Comparison of ENCODE assay signal across 10 mouse cellular contexts in the genomic region with DNA sequence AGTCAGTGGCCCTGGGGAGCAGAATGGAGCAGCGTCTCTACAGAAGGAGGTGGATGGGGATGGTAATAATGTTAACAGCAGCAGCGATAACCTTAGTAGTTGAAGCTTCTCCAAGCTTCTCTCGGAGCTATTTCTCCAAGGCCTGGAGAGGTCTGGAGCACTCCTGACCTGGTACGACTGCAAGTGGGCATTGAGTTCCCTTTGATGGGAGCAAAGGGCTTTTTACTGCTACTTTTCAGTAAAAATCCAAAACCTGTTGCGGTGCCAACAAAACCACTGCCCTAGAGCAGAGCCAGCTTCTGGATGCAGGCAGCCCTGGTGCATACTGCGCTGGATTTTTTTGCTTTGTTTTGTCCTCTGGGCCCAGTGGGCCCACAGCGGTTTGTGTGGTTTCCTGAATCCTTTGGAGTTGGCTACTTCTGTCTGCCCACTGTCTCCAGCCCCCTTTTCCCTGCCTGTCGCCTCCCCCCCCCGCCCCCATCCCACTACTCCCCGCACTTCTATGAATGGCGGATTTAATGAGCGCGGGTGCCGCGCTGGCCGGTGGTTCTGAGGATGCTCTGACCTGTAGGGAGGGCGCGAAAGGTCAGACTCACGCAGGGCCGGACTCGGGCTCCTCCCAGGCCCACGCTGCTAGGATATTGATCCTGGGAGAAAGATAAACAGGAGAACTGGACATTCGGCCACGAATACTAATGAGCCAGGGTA. TPM values are rescaled to one million over a fixed set of nuclear protein-coding genes. Genes with fewer than 3 reads are reported as not detected.
DNase-seq lines count a peak whose midpoint lies in the region; ATAC-seq and TF ChIP-seq lines count a peak whose summit lies in the region.
"Had no signal": no experiment of that assay in that cellular context is flagged by ENCODE, and none has a peak within 500 bp of the region (broad histone marks: within the 10 kb centered on the region; RNA-seq: fewer than 3 reads in every experiment).

No protein-coding gene starts in this region.

- WGBS in forebrain, postnatal 0 days: 18% methylated on average over 23 of the region's 24 CpGs
- WGBS in midbrain, embryonic 11.5 days: under 1% methylated on average over 24 of the region's 24 CpGs

- no peak overlapping the region for H3K4me3 ChIP-seq in forebrain, postnatal 0 days (ENCODE audit: low read depth, low read length)
- peak overlapping the region; percentile 7 for H3K4me3 ChIP-seq in midbrain, embryonic 11.5 days (ENCODE audit: low read depth, low read length)

- H3K4me1 ChIP-seq in forebrain, postnatal 0 days (ENCODE audit: insufficient read depth): no peaks in the 10 kb centered on the region
- H3K4me1 ChIP-seq in midbrain, embryonic 11.5 days (ENCODE audit: control insufficient read depth, insufficient read depth, low read length): peaks cover 15% of the 10 kb centered on the region; the same call in 1 of the 2 replicates

- no peaks in the 10 kb centered on the region for H3K36me3 ChIP-seq in forebrain, postnatal 0 days (ENCODE audit: insufficient read depth)
- no peaks in the 10 kb centered on the region for H3K36me3 ChIP-seq in midbrain, embryonic 11.5 days (ENCODE audit: control insufficient read depth, insufficient read depth, low read length)
- H3K36me3 ChIP-seq: G1E had no signal

- peaks cover 66% of the 10 kb centered on the region for H3K27me3 ChIP-seq in forebrain, postnatal 0 days (ENCODE audit: insufficient read depth, low read length)
- H3K27me3 ChIP-seq in midbrain, embryonic 11.5 days (ENCODE audit: control insufficient read depth, insufficient read depth, low read length): peaks cover 62% of the 10 kb centered on the region

- peak overlapping the region; percentile 40; the same call in 1 of the 2 replicates for H3K27ac ChIP-seq in forebrain, postnatal 0 days (ENCODE audit: low read depth, low read length)
- H3K27ac ChIP-seq in midbrain, embryonic 11.5 days (ENCODE audit: low read depth, low read length): no peak overlapping the region; the same call in 1 of the 2 replicates

- peak overlapping the region; percentile 33 for H3K4me2 ChIP-seq in forebrain, postnatal 0 days (ENCODE audit: low read depth)
- H3K4me2 ChIP-seq in midbrain, embryonic 11.5 days: peak overlapping the region; percentile 38

- no peaks in the 10 kb centered on the region for H3K9me3 ChIP-seq in forebrain, postnatal 0 days (ENCODE audit: low read length)
- no peaks in the 10 kb centered on the region for H3K9me3 ChIP-seq in midbrain, embryonic 11.5 days (ENCODE audit: control insufficient read depth, low read length)
- H3K9me3 ChIP-seq: G1E had no signal

- DNase-seq in brain, adult 2 months (ENCODE audit: low read depth, low spot score): peak; percentile 67
- DNase-seq in cerebellum, postnatal 14 days: peak; percentile 79 to 80
- peak; percentile 17 for DNase-seq in forebrain, postnatal 0 days
- peak; percentile 96 for DNase-seq in midbrain, embryonic 11.5 days (ENCODE audit: low spot score, missing footprints)
- no peak for DNase-seq in right cerebral cortex, adult 2 months (ENCODE audit: low spot score in 2 of 2)
- DNase-seq in adrenal gland, postnatal 14 days: no peak
- DNase-seq in adrenal gland, postnatal 36 days: no peak

- TF ChIP-seq CTCF in forebrain, postnatal 0 days (IDR thresholded peaks at IDR 0.05; ENCODE audit: low read depth): no peak

- peak; percentile 19 for ATAC-seq in forebrain, postnatal 0 days
- ATAC-seq in midbrain, embryonic 11.5 days (ENCODE audit: low FRiP score): peak; percentile 15; the same call in 1 of the 2 replicates
- no peak for ATAC-seq in megakaryocyte, adult 5-6 weeks (ENCODE audit: poor library complexity, severe bottlenecking)

- no peak overlapping the region for H3K9ac ChIP-seq in forebrain, postnatal 0 days
- no peak overlapping the region for H3K9ac ChIP-seq in midbrain, embryonic 11.5 days (ENCODE audit: low read length)

RNA-seq across cellular contexts. Expression of a gene that starts 5.4 kb away (rescaled TPM):
- 0.15 and 1.0 TPM in 2 replicates for total RNA-seq in forebrain, postnatal 0 days (2014; rRNA removed)
- polyA plus RNA-seq in forebrain, postnatal 0 days (2015; fragmentation: Nextera tagmentation; extraction: Ambion mirVana): 0.23 TPM in 1 of 2 replicates, not detected in the other
- polyA plus RNA-seq in midbrain, embryonic 11.5 days (2014; fragmentation: Nextera tagmentation; extraction: Ambion mirVana): 0.41 and 0.45 TPM in 2 replicates
- total RNA-seq in adrenal gland, postnatal 14 days (2021): not detected in 2 replicates
- total RNA-seq in megakaryocyte, adult 5-6 weeks (2015): not detected in 2 replicates
- not detected in 2 replicates for total RNA-seq in megakaryocyte, adult 5-6 weeks (2017)
- total RNA-seq in adrenal gland, postnatal 36 days (2021): not detected
- polyA plus RNA-seq: G1E; small intestine, adult 2 months had no signal

RNA-seq across cellular contexts. Expression of a gene that starts 9.8 kb away (rescaled TPM):
- total RNA-seq in forebrain, postnatal 0 days (2014; rRNA removed): 44.9 and 105 TPM in 2 replicates
- polyA plus RNA-seq in forebrain, postnatal 0 days (2015; fragmentation: Nextera tagmentation; extraction: Ambion mirVana): 9.6 and 16.3 TPM in 2 replicates
- 5.8 and 6.3 TPM in 2 replicates for polyA plus RNA-seq in midbrain, embryonic 11.5 days (2014; fragmentation: Nextera tagmentation; extraction: Ambion mirVana)
- 0.64 TPM in 1 of 2 replicates, not detected in the other for total RNA-seq in adrenal gland, postnatal 14 days (2021)
- total RNA-seq in megakaryocyte, adult 5-6 weeks (2015): not detected in 2 replicates
- not detected in 2 replicates for total RNA-seq in megakaryocyte, adult 5-6 weeks (2017)
- under 1 TPM in 1 of 2 experiments, not detected in 1; 0.13 TPM for total RNA-seq in adrenal gland, postnatal 36 days (2021)
- polyA plus RNA-seq: G1E; small intestine, adult 2 months had no signal

RNA-seq across cellular contexts. Expression of a gene that starts 19.5 kb away (rescaled TPM):
- 13.9 and 22.8 TPM in 2 replicates for total RNA-seq in forebrain, postnatal 0 days (2014; rRNA removed)
- polyA plus RNA-seq in forebrain, postnatal 0 days (2015; fragmentation: Nextera tagmentation; extraction: Ambion mirVana): 5.1 and 13.8 TPM in 2 replicates
- polyA plus RNA-seq in midbrain, embryonic 11.5 days (2014; fragmentation: Nextera tagmentation; extraction: Ambion mirVana): 14.6 and 15.8 TPM in 2 replicates
- total RNA-seq in adrenal gland, postnatal 14 days (2021): 0.11 TPM in 1 of 2 replicates, not detected in the other
- total RNA-seq in megakaryocyte, adult 5-6 weeks (2015): not detected in 2 replicates
- total RNA-seq in megakaryocyte, adult 5-6 weeks (2017): not detected in 2 replicates
- not detected for total RNA-seq in adrenal gland, postnatal 36 days (2021)
- polyA plus RNA-seq: G1E; small intestine, adult 2 months had no signal

RNA-seq across cellular contexts. Expression of a gene that starts 34.1 kb away (rescaled TPM):
- total RNA-seq in forebrain, postnatal 0 days (2014; rRNA removed): 0.33 and 0.38 TPM in 2 replicates
- polyA plus RNA-seq in forebrain, postnatal 0 days (2015; fragmentation: Nextera tagmentation; extraction: Ambion mirVana): 0.12 TPM in 1 of 2 replicates, not detected in the other
- 0.62 and 0.64 TPM in 2 replicates for polyA plus RNA-seq in midbrain, embryonic 11.5 days (2014; fragmentation: Nextera tagmentation; extraction: Ambion mirVana)
- not detected in 2 replicates for total RNA-seq in adrenal gland, postnatal 14 days (2021)
- not detected in 2 replicates for total RNA-seq in megakaryocyte, adult 5-6 weeks (2015)
- not detected in 2 replicates for total RNA-seq in megakaryocyte, adult 5-6 weeks (2017)
- not detected for total RNA-seq in adrenal gland, postnatal 36 days (2021)
- polyA plus RNA-seq: G1E; small intestine, adult 2 months had no signal

RNA-seq across cellular contexts. Expression of a gene that starts 49.1 kb away (rescaled TPM):
- 11.9 and 12.4 TPM in 2 replicates for total RNA-seq in forebrain, postnatal 0 days (2014; rRNA removed)
- polyA plus RNA-seq in forebrain, postnatal 0 days (2015; fragmentation: Nextera tagmentation; extraction: Ambion mirVana): 23.8 and 29.4 TPM in 2 replicates
- polyA plus RNA-seq in midbrain, embryonic 11.5 days (2014; fragmentation: Nextera tagmentation; extraction: Ambion mirVana): 28.1 and 31.2 TPM in 2 replicates
- 189 and 214 TPM in 2 replicates for total RNA-seq in adrenal gland, postnatal 14 days (2021)
- 25.3 and 27.3 TPM in 2 replicates for total RNA-seq in megakaryocyte, adult 5-6 weeks (2015)
- total RNA-seq in megakaryocyte, adult 5-6 weeks (2017): 22.8 and 25.4 TPM in 2 replicates
- 100 to 1,000 TPM; 128 to 156 TPM for total RNA-seq in adrenal gland, postnatal 36 days (2021)

Comparison
In these comparisons a context has a peak if more than half of its experiments do, and no peak if none do; other contexts are left out.
1. DNase-seq: peak in brain, adult 2 months (single experiment), cerebellum, postnatal 14 days (2 of 2), forebrain, postnatal 0 days (single experiment) and midbrain, embryonic 11.5 days (single experiment); none in right cerebral cortex, adult 2 months (0 of 2), adrenal gland, postnatal 14 days (single experiment) and adrenal gland, postnatal 36 days (0 of 2).
2. RNA of a gene that starts 9.8 kb away (total RNA-seq): 44.9 to 105 TPM in forebrain, postnatal 0 days; 0.64 TPM in adrenal gland, postnatal 14 days, 0.13 TPM in adrenal gland, postnatal 36 days and not detected in megakaryocyte, adult 5-6 weeks; every median in the first group is over 10 times any median in the second.
3. RNA of a gene that starts 19.5 kb away (total RNA-seq): 13.9 to 22.8 TPM in forebrain, postnatal 0 days; not detected in adrenal gland, postnatal 36 days, 0.11 TPM in adrenal gland, postnatal 14 days and not detected in megakaryocyte, adult 5-6 weeks; every median in the first group is over 10 times any median in the second.